Mouse (Mus musculus) lung, postnatal 4 days (tissue): ENCODE measurements at regions not wholly inside any gene's neighbourhood (a gene's known extent, or its start where the extent isn't known, plus 50 kb on each side); places are given as distances from the start of the nearest gene placed in this dataset.

Experiments used
- DNase-seq, 2 experiments: peaks; one replicate each; pipeline ENCODE4 v3.0.0; 2021

DNA sequence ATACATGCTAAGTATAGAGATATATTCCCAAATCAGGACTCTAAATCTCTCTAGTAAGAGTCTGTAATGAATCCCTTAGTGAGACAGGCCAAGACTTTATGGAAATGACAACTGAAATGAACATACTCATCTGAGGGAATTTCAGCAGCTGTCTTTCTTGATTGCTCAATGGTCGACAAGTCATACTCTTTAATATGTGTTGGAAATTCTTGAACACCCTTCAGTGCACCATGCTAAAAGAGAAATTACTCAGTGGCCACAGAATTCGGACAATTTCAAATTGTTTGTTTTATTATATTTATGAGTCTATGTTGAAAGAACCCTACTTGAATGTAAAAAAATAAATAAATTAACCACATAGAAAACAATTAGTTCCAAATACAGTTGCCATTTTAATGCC lies 802.1 kb downstream of the Nr2f2 start:
- no peak for DNase-seq

DNA sequence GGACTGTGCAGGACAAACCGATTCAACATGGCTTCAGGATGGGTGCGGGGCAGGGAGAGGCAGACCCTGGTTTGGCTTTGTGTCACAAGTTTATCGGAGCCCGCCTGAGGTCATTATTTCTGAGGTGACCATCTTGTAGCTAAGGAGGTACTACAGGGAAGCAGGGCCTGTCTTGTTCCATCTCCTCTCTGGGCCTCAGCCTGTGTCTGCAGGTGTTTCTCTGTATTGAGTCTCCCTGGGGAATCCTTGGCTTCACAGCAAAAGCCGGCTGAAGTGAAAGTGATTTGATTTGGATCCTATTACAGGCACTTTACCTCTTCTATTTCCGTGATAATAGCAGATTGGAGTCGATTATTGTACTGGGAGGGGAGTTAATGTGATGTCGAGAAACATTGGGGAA lies 805.7 kb upstream of the Arrdc4 start:
- no peak for DNase-seq

DNA sequence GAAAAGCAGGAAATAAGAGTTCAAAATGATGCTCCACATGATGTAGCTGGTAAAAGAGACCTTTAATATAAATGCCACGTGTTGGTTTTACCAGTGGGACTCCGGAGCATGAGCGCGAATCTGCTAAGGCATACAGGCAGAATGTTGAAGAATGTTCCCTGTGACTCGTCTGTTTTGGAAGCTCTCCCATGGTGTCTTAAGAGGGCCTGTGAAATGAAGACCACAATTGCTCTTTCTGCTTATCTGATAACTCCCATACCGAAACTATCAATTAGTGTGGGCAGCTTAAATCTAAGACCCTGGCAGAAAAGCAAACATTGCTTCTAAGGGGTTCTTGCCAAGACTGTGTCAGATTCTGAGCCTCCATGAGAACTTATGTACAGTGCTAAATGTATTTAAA lies 804.9 kb upstream of the Arrdc4 start:
- no peak for DNase-seq

GRCm38 (mm10) chr7:69536072-69536471 lies 787.0 kb upstream of the Arrdc4 start:
- no peak for DNase-seq

DNA sequence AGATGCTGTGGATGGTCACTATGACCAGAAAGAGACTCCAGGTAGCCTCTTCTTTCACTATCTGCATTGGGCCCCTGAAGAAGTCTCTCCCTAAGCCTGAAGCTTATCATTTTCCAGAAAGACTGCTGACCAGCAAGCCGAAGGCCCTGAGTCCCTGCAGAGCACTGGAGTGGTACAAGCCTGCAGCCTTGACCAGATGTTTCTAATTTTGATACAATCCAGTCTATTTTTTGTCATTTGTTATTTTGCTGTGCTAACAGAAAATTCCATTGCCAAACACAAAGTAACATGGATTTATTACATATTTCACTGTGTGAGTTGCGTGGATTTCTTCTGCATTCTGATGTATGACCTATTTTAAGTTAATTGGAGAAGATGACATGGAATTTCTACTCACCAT lies 764.9 kb upstream of the Arrdc4 start:
- DNase-seq = no peak

GRCm38 (mm10) chr7:69510389-69510788 lies 761.3 kb upstream of the Arrdc4 start:
- DNase-seq = no peak

DNA sequence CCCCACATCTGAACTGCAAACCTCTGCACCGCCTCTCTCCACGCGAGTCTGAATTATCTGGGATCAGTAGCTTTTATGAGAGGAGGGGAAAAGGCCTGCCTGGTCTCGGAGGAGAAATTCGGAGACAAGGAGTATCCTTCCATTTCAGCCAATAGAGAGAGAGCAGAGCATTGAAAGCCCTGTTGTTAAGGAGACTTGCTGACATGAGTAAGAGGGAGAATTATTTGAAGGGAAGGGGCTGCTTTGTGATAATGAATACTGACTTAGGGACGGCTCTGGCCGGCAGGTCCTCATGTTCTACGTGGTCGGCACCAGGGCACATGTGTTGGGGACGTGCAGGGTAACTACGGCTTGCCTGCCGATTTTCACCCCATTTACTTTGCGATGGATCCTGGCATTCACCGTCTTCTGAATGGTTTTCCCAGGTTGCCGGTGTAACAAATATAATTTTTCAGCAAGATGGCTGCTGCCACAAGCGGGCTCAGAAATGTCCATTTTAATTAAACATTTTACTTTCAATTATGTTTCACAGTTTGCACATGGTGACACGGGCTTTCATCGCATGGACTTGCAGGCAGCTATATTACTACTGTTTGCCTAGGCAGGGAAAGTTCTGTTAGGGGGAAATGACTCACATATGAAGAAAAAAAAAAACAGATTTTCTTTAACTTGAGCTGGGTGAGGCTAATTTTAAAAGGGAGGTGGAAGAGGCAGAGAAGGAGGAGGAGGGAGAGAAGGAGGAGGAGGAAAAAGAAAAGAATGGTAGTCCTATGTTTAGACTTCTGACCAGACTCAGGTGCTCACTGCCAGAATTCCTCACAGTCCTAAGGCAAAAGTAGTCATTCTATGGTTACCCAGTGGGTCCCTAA lies 744.3 kb upstream of the Arrdc4 start:
- DNase-seq = no peak

DNA sequence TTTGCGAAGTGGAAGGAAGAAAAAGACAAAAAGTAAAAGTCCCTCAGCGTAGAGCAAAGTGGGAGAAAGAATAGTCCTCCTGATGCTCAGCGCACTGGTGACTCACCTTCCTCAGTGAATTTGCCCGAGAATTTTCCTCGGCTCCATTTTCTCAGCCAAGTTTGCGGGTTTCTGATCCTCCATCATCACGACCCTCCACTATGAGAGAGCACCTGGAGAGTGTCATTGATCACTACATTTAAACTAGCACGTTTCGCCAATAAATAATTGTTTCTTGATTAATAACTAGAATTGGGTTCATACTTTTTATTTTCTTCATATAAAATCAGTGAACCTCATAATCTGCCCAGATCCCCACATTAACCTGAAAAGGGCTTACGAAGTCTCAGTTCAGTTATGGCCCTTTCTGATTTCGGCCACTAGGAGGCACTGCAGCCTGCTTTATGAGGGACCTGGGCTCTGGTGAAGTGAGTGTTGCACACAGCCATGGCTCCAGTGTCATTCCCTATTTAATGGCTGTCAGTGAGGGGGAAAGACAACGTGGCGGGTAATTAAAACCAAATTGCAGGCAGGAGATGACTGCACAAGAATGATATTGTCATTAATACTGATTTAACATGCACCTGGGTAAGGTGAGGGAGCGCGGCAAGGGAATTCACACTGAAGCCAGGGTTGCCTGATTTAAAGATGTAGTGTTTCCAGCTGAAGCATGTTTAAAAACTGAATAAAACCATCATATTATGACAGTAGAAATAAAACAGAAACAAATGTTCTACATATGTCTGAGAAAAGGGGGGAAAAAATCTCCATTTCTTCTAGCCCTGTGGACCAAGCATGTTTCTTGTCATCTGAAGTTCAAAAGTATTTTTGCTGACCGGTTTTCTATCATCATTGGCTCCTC lies 741.8 kb upstream of the Arrdc4 start:
- DNase-seq = peak; percentile 65 to 76

GRCm38 (mm10) chr7:69488630-69489029 lies 739.6 kb upstream of the Arrdc4 start:
- DNase-seq = no peak

GRCm38 (mm10) chr7:69487111-69487510 lies 738.1 kb upstream of the Arrdc4 start:
- DNase-seq = no peak

- DNase-seq = no peak
These were observed 735.5 kb upstream of the Arrdc4 start for GRCm38 (mm10) chr7:69484552-69484951.
